Mouse (Mus musculus) bone marrow macrophage, adult 2 months (primary cell): ENCODE results near the gene Mapk9. TPM values are rescaled to one million over a fixed set of nuclear protein-coding genes. Genes with fewer than 3 reads are reported as not detected.

ENCODE experiments used
- H3K27ac ChIP-seq: 2 replicates; pipeline ENCODE4 v1.5.1; 2012; ENCODE audit warnings: low read depth, low read length; ENCODE audit not compliant: insufficient read depth
- H3K4me1 ChIP-seq: 2 replicates; pipeline ENCODE4 v1.6.1; 2012; ENCODE audit warnings: low read length; ENCODE audit not compliant: control insufficient read depth, insufficient read depth
- H3K4me3 ChIP-seq: 2 replicates; pipeline ENCODE4 v1.5.1; 2012; ENCODE audit warnings: mild to moderate bottlenecking, low read length, moderate library complexity; ENCODE audit not compliant: insufficient read depth
- CTCF ChIP-seq: IDR thresholded peaks from 2 replicates; pipeline ENCODE4 v1.5.1; 2012; ENCODE audit warnings: low read depth, mild to moderate bottlenecking, low read length, moderate library complexity
- POLR2A ChIP-seq: IDR thresholded peaks from 2 replicates; pipeline ENCODE4 v1.6.1; 2012; ENCODE audit warnings: mild to moderate bottlenecking, low read depth, low read length, borderline replicate concordance
- polyA plus RNA-seq: library from polyadenylated mRNA; stranded (reverse); fragments of >200 nt; gene quantifications from 2 replicates; pipeline ENCODE4 v1.2.4, GENCODE M21; 2012; ENCODE audit not compliant: missing spikeins, insufficient read depth, insufficient read length

The Mapk9 gene
- polyA plus RNA-seq, 1 experiment: 42.8 TPM

GRCm38 (mm10) chr11:49855144-49855543 is 8.6 kb downstream of the Mapk9 start:
- H3K27ac ChIP-seq: no peak overlapping the region
- no peak for TF ChIP-seq CTCF
- no peak for TF ChIP-seq POLR2A
- H3K4me1 ChIP-seq: peaks cover 9% of the 10 kb centered on the region
- no peak overlapping the region for H3K4me3 ChIP-seq

GRCm38 (mm10) chr11:49861139-49861538 is 14.6 kb downstream of the Mapk9 start:
- TF ChIP-seq CTCF (no peak), POLR2A (no peak)
- Histone ChIP-seq H3K4me1 (peaks cover 11% of the 10 kb centered on the region), H3K4me3 (no peak overlapping the region), H3K27ac (no peak overlapping the region)

GRCm38 (mm10) chr11:49863926-49864325 is 17.4 kb downstream of the Mapk9 start:
- peaks cover 6% of the 10 kb centered on the region for H3K4me1 ChIP-seq

DNA sequence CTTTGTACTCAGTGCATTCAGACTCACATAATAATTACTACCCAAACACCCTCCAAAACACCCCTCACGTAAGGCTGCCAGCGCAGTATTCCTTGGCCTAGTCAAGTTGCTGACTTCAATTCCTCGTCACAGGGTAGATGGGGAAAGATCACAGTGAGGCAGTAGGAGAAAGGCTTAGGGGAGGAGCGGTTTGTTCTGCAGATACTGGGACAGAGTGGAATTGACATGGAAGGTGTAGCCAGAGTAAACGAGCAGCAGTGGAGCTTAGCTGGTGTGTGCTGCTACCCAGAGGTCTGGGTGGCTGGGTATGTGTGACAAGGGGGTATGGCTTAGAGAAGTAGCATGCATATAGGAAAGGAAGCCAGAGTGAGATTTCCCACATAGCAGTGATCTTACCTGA is 20.8 kb downstream of the Mapk9 start:
- H3K27ac ChIP-seq: no peak overlapping the region
- TF ChIP-seq CTCF: no peak
- TF ChIP-seq POLR2A: no peak
- no peak overlapping the region for H3K4me3 ChIP-seq
- 0 out of 2 replicates have a peak, but pooled peaks cover 2% of the 10 kb centered on the region for H3K4me1 ChIP-seq

More at GRCm38 (mm10) chr11:49863926-49864325, 17.4 kb downstream of the Mapk9 start:
- H3K4me3 ChIP-seq: no peak overlapping the region
- H3K27ac ChIP-seq: no peak overlapping the region
- no peak for TF ChIP-seq POLR2A
- no peak for TF ChIP-seq CTCF

DNA sequence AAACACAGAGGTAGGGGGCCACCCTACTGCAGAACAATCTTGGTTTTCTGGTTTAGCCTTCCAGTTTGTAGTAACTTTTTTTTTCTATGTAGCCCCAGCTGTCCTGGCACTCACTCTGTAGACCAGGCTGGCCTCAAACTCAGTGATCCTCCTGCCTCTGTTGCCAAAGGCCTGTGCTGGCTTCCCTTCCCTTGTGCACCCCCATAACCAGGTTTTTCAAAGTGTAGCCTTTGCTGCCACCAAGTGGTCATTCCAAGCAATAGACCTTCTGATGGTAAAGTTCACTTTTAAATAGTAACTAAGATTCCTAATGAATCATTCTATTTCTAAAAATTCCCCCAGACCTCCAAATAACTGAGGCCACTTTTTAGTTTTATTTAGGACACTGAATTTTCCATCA is 23.2 kb downstream of the Mapk9 start:
- H3K27ac ChIP-seq: no peak overlapping the region
- H3K4me1 ChIP-seq: no peaks in the 10 kb centered on the region
- TF ChIP-seq POLR2A: no peak
- peak; percentile 52; the same call in 1 of the 2 replicates for TF ChIP-seq CTCF
- no peak overlapping the region for H3K4me3 ChIP-seq

- TF ChIP-seq CTCF (peak; percentile 61; the same call in 1 of the 2 replicates), POLR2A (no peak)
- H3K4me1 ChIP-seq: no peaks in the 10 kb centered on the region
- H3K4me3 ChIP-seq: no peak overlapping the region
- H3K27ac ChIP-seq: no peak overlapping the region
Observed at GRCm38 (mm10) chr11:49871914-49872313, 25.4 kb downstream of the Mapk9 start.

DNA sequence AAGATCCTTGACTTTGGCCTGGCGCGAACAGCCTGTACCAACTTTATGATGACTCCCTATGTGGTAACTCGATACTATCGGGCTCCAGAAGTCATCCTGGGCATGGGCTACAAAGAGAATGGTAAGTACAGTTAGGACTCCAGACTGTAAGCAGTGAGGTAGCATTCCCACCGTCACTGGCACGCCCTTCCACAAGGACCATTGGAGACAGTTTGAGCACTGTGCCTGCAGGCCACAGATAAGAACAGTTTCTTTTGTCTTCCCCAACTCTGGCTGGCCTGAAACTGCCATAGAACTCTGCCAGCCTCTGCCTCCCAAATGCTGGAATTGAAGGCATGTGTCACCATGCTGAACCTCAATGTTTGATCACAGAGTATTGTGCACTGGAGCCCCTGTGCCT is 26.2 kb downstream of the Mapk9 start:
- no peak overlapping the region for H3K27ac ChIP-seq
- H3K4me3 ChIP-seq: no peak overlapping the region
- TF ChIP-seq CTCF (no peak), POLR2A (no peak)

GRCm38 (mm10) chr11:49876948-49877817 is 30.6 kb downstream of the Mapk9 start:
- Histone ChIP-seq H3K27ac (no peak overlapping the region), H3K4me3 (no peak overlapping the region), H3K4me1 (peaks cover 2% of the 10 kb centered on the region; the same call in 1 of the 2 replicates)
- TF ChIP-seq CTCF (no peak), POLR2A (no peak)

More for the DNA sequence above, 26.2 kb downstream of the Mapk9 start:
- H3K4me1 ChIP-seq: no peaks in the 10 kb centered on the region

DNA sequence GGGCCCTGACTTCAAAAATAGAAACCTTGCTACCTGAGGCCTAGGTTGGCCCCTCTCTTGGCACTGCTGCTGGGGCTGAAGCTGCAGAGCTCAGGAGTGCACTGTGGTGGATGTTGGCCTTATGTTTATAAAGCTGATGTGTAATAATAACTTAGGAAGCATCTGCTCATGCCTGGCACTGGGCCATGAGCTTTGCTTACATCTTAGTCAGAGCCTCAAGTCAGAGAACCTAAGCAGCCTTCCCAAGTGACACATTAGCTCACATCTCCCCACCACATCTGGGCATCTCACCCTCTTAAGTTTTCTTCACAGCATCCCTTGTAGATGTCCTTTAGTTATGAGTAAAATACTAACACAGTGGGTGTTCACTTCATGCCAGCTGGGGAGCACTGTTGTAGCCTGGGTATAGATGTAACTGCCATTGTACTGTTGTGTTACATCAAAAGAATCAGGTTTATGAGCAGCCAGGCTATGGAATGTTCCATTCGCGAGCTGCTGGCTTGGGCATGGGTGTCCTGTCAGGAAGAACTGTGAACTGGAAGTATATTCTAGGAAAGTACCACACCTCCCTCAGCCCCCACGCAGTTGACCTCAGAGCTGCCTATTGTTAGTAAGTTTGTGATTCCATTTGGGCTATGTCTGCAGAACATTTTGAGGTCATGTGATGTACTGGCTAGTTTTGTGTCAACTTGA is 33.5 kb downstream of the Mapk9 start:
- H3K27ac ChIP-seq: no peak overlapping the region
- TF ChIP-seq POLR2A (no peak), CTCF (no peak)
- no peak overlapping the region for H3K4me3 ChIP-seq
- H3K4me1 ChIP-seq: peaks cover 2% of the 10 kb centered on the region; the same call in 1 of the 2 replicates

DNA sequence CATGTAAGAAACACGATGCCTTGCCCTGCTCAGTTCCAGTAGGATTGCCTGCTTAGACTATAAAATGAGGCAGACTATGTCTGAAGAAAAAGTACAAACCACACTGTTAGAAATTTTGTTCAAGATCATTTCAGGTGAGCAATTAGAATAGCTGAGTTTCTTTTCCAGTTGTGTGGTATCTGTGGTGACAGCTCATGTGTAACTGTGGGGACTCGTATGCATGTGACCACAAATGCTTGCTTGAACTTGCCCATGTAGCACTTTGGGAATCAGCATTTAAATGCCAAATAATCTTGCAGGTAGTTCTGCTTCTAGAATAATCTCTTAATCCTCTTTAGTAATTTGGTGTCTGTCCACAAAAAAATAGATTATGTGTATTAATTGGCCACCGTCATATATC is 36.8 kb downstream of the Mapk9 start:
- Histone ChIP-seq H3K4me3 (no peak overlapping the region), H3K27ac (no peak overlapping the region), H3K4me1 (peaks cover 2% of the 10 kb centered on the region; the same call in 1 of the 2 replicates)
- TF ChIP-seq POLR2A (no peak), CTCF (no peak)
